In the genomic region with DNA sequence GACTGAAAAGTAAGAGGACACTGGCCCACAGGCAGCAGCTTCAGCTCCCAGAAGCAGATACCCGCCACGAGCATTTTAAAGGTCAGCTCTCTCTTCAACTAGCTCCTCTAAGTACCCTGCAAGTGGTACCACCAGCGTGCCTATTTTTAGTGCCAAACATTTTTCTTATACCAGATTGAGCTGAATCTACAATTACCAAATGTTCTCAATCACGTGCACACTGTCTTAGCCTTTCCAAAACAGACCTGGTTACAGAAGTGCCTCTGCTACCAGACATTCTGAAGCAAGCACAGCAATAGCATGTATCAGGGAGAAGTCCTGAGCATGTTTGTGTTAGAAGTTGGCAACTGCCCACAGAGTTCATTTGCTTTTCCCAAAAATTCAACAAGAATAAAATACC, we compare ENCODE assay signal across 18 mouse cellular contexts. TPM values are rescaled to one million over a fixed set of nuclear protein-coding genes. Genes with fewer than 3 reads are reported as not detected.
"Had no signal": no experiment of that assay in that cellular context is flagged by ENCODE, and none has a peak within 500 bp of the region (broad histone marks: within the 10 kb centered on the region; RNA-seq: fewer than 3 reads in every experiment).

No protein-coding gene starts in this region.

- H3K9ac ChIP-seq: lung, embryonic 15.5 days; midbrain, embryonic 13.5 days; midbrain, embryonic 15.5 days; neural tube, embryonic 12.5 days; stomach, embryonic 15.5 days had no signal

- H3K27ac ChIP-seq: lung, embryonic 15.5 days; macrophage; midbrain, embryonic 13.5 days; midbrain, embryonic 15.5 days; neural tube, embryonic 12.5 days; stomach, embryonic 15.5 days; stomach, postnatal 0 days had no signal

- ATAC-seq: lung, postnatal 0 days; midbrain, embryonic 13.5 days; midbrain, embryonic 15.5 days had no signal

- DNase-seq: lung, postnatal 14 days; lung, postnatal 36 days; right cerebral cortex, postnatal 14 days; thymus, adult 2 months; thymus, postnatal 25 days; thymus, postnatal 4 days had no signal

- H3K9me3 ChIP-seq: lung, embryonic 15.5 days; megakaryocyte, embryonic 14.5 days; midbrain, embryonic 13.5 days; midbrain, embryonic 15.5 days; neural tube, embryonic 12.5 days; stomach, embryonic 15.5 days had no signal

- H3K27me3 ChIP-seq: lung, embryonic 15.5 days; megakaryocyte, embryonic 14.5 days; midbrain, embryonic 13.5 days; midbrain, embryonic 15.5 days; neural tube, embryonic 12.5 days; stomach, embryonic 15.5 days had no signal

- H3K4me1 ChIP-seq: lung, embryonic 15.5 days; midbrain, embryonic 13.5 days; midbrain, embryonic 15.5 days; neural tube, embryonic 12.5 days; stomach, embryonic 15.5 days had no signal

- H3K4me3 ChIP-seq: lung, embryonic 15.5 days; megakaryocyte, embryonic 14.5 days; midbrain, embryonic 13.5 days; midbrain, embryonic 15.5 days; neural tube, embryonic 12.5 days; stomach, embryonic 15.5 days had no signal

- H3K36me3 ChIP-seq: lung, embryonic 15.5 days; midbrain, embryonic 13.5 days; midbrain, embryonic 15.5 days; neural tube, embryonic 12.5 days; stomach, embryonic 15.5 days had no signal

- H3K4me2 ChIP-seq: lung, embryonic 15.5 days; midbrain, embryonic 11.5 days; midbrain, embryonic 13.5 days; midbrain, embryonic 15.5 days; neural tube, embryonic 12.5 days; stomach, embryonic 15.5 days had no signal

RNA-seq across cellular contexts. Expression of gene Adamts3, which starts 23.5 kb away (rescaled TPM):
- total RNA-seq: monocyte, adult 5-6 weeks; neutrophil, adult 5-6 weeks had no signal
- polyA plus RNA-seq: macrophage had no signal
